Mouse (Mus musculus): ENCODE results near the gene Cct8.

The Cct8 gene

DNA sequence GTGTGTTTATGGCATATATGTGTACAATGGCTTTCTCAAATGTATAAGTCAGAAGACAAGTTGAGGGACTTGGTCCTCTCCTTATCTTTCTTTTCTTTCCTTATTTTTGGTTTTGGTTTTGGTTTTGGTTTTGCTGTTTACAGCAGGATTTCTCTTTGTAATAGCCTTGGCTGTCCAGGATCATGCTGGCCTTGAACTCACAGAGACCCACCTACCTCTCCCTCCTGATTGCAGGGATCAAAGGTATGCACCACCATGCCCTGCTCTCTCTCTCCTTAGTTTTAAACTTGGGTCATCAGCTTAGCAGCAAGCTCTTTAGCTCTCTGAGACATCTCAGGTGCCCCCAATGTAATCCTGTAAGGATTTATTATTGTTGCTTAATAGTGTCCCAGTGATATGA, 50.6 kb downstream of the Cct8 start:
- DNase-seq (ENCODE audit: low spot score in 2 of 2), result no peak

DNA sequence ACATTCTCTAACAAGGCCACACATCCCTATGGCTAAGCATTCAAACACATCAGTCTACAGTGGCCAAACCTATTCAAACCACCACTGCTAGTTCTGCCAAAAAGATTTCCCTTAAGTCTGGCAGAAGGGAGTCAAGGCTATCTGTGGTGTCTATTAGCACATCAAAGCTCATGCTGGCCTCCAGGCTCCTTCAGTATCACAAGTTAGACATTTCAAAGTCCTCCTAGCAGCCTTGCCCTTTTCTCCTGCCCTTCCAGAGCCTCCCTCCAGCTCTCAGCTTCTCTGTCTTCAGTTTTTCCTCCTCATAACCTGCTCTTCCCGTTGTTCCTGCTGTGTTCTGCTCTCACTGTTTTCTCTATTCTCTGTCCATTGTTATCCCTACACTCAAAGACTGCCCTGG, 51.6 kb downstream of the Cct8 start:
- no peak for DNase-seq (ENCODE audit: low spot score in 2 of 2)

- no peak for DNase-seq (ENCODE audit: low spot score in 2 of 2)
Measured at GRCm38 (mm10) chr16:87443245-87443644, 52.4 kb downstream of the Cct8 start.

DNA sequence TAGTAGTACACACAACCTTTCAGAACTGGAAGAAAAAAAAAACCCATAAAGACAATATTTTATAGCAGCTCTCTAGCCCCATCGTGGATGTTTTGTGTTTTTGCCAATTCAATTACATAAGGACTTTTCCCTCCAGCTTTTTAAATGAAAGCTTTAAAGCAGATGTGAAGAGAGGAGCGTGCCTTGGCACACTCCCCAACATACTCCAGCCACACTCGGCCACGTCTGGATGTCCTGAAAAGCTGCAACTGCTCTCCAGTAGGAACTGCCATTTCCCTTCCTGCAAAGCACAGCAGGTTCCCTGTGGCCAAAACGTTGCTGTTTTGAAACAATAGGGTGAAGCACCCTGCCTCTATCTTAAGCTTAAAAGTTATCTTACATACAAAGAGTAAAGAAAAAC, 53.4 kb downstream of the Cct8 start:
- DNase-seq (ENCODE audit: low spot score in 2 of 2), result no peak

DNA sequence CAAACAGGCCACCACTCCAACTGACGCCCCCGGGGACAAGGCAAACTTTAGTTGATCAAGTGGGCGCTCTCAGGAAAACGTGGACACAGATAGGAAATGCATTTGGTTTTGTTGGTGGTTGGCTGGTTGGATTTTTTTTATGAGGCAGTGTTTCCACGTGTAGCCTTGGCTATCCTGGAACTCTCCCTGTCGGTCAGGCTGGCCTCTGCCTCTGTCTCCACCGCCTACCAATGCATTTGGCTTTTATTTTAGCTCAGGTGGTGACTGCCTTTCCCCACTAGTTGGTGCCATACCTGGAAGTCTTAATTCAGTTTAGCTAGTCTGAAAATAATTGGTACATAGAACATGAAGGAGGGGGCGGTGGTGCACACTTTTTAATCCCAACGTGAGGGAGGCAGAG, 54.6 kb downstream of the Cct8 start:
- peak in 1 of 2 experiments; percentile 29 for DNase-seq (ENCODE audit: low spot score in 2 of 2)

- DNase-seq (ENCODE audit: low spot score in 2 of 2), result peak; percentile 89 to 96
Measured at GRCm38 (mm10) chr16:87440184-87440686, 55.4 kb downstream of the Cct8 start, which contains the start of gene Rwdd2b. Rwdd2b (minus strand) TSS chr16:87440573.

DNA sequence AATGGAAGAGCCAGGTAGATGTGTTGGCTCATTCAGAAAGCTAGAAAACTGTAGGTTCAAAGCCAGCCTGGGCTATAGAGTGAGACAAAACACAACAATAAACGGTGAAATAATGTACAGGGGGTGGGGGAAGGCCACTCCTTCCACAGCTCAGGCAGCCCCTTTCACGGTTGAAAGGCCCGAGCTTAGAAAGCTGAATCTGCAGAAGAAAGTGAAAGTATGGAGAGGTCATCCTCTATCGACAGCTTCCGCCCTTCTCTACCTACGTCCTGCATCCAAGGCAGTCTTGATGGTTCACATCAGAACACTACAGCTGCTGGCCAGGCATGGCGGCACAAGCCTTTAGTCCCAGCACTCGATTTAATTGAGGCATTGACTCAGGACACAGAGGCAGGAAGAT, 57.0 kb downstream of the Cct8 start:
- no peak for DNase-seq (ENCODE audit: low spot score in 2 of 2)

DNA sequence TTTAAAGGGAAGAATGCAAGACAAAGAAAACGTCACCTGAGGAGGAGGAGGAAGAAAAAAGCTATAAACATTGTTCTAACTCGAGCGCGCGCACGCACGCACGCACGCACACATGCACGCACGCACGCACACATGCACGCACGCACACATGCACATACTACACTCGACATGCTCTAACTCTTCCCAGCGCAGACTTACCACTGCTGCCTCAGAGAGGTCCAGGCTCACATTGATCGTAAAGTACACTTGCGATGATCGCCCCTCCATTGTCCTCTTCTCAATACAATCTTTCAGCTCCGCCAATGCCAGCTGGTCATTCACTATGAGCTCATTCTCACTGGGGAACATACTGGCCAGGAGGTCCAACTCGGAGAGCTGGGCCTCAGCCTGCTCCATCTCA, 58.6 kb downstream of the Cct8 start:
- no peak for DNase-seq (ENCODE audit: low spot score in 2 of 2)

DNA sequence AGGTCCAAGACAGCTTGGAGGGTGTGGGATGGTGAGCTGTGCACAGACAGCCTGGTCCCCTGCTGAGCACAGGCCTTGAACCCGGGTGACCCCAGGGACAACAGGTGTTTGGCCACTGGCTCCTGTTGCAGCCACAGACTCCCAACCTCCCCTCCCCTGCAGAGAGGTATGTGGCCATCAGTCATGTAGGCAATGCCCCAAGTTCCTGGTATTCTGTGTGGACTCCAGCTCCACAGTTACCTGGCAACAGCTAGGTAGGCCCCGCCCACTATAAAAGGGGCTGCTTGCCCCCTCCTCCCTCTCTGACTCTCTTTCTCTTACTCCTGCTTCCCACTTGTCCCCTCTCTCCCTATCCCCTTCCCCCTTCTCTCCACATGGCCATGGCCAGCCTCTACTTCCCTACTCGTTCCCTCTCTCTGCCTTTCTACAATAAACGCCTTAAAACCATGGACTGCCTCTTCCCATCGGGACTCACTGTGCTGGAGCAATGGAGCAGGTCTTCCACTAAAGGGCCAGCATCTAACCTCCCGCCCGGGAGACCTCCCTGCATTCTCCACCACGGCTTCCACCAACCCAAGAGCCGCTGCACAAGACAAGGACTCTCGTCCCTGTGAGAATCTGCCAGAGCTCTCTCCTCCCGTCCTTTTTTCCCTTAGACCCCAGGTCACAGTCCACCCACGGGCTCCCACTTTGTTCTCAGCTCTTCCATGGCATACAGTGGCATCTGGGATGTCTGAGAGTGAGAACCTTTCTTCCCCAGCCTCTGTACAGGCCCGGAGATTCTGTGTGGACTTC, 60.1 kb downstream of the Cct8 start:
- DNase-seq (ENCODE audit: low spot score in 2 of 2), result no peak

DNA sequence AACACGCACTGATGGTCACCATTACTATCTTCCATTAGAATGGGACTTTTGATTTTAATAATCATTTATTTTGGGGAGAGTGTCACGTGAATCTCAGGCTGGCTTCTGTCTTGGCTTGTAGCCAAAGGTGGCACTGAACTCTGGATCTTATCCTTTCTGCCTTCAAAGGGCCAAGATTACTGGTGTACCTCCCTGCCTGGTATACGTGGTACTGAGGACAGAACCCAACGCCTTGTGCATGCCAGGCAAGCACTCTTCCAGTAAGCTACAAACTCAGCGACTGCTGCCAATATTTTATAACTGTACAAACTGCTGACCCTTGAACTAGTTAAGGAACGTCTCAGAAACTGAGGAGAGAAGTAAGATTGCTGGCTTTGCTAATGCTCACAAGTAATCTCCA, 60.7 kb downstream of the Cct8 start:
- DNase-seq (ENCODE audit: low spot score in 2 of 2), result no peak

DNA sequence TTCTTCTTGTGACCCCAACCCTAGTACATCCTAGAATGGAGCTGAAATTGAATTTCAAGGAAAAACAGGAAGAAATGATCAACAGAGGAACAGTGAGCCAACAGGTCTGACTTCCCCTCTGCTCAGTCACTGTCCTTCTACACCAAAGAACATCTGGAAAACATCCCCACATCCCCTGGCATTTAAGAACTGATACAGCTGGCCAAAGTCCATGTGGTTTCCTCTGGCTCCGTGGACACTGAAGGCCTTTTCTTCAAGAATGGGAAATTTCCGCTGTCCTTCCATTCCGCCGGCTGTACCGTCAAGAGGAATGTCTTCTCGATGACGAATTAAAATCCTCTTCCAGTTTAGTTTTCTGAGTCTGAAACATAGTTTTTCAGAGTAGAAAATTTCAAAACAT, 61.4 kb downstream of the Cct8 start:
- DNase-seq (ENCODE audit: low spot score in 2 of 2), result no peak

Measured in spleen, postnatal 10 days (tissue).